Mouse (Mus musculus) embryonic fibroblast, embryonic 13.5 days (primary cell): ENCODE data around the gene Arnt. TPM values are rescaled to one million over a fixed set of nuclear protein-coding genes. Genes with fewer than 3 reads are reported as not detected.
"Not testable (repeated sequence)": the region's sequence is repeated elsewhere in the genome, so short reads cannot be mapped to it uniquely, and the experiment has no call there.

ENCODE experiments used
- H3K27ac ChIP-seq: 2 replicates; pipeline ENCODE4 v1.5.1; 2012; ENCODE audit warnings: low read length, control low read depth, inconsistent platforms; ENCODE audit not compliant: insufficient read depth
- H3K4me1 ChIP-seq: 2 replicates; pipeline ENCODE4 v1.6.1; 2011; ENCODE audit warnings: low read length; ENCODE audit not compliant: control insufficient read depth, insufficient read depth
- H3K4me3 ChIP-seq: 2 replicates; pipeline ENCODE4 v1.5.1; 2011; ENCODE audit warnings: mild to moderate bottlenecking, control low read depth, low read length; ENCODE audit not compliant: insufficient read depth
- CTCF ChIP-seq: IDR thresholded peaks from 2 replicates; pipeline ENCODE4 v1.5.1; 2011; ENCODE audit warnings: mild to moderate bottlenecking, control low read depth, low read length, moderate library complexity, borderline replicate concordance; ENCODE audit not compliant: insufficient read depth
- POLR2A ChIP-seq: IDR thresholded peaks from 2 replicates; pipeline ENCODE4 v1.6.1; 2011; ENCODE audit warnings: low read depth, mild to moderate bottlenecking, control low read depth, low read length, moderate library complexity
- polyA plus RNA-seq: library from polyadenylated mRNA; stranded (reverse); fragments of >200 nt; gene quantifications from 2 replicates; pipeline ENCODE4 v1.2.4, GENCODE M21; 2011; ENCODE audit warnings: low read depth; ENCODE audit not compliant: missing spikeins, insufficient read length

Gene Arnt
- polyA plus RNA-seq, 1 experiment: 72.1 TPM

DNA sequence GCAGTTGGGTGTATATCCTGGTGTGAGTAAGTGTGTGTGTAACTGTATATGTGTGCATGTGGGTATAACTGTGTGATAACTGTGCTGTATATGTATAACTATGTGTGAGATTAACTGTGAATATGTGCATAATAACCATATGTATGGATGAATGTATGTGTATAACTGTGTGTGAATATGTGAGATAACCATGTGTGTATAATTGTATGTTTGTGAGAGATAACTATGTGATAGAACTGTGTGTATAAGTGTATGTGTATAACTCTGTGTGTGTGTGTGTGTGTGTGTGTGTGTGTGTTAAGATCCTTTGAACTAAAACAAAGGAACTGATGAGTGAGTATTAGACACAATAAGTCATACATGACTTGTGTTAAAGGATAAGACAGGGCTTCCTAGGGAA lies 91.9 kb downstream of the Arnt start:
- H3K4me1 ChIP-seq: no peaks in the 10 kb centered on the region
- no peak overlapping the region for H3K27ac ChIP-seq
- no peak for TF ChIP-seq POLR2A
- TF ChIP-seq CTCF: no peak
- no peak overlapping the region for H3K4me3 ChIP-seq

DNA sequence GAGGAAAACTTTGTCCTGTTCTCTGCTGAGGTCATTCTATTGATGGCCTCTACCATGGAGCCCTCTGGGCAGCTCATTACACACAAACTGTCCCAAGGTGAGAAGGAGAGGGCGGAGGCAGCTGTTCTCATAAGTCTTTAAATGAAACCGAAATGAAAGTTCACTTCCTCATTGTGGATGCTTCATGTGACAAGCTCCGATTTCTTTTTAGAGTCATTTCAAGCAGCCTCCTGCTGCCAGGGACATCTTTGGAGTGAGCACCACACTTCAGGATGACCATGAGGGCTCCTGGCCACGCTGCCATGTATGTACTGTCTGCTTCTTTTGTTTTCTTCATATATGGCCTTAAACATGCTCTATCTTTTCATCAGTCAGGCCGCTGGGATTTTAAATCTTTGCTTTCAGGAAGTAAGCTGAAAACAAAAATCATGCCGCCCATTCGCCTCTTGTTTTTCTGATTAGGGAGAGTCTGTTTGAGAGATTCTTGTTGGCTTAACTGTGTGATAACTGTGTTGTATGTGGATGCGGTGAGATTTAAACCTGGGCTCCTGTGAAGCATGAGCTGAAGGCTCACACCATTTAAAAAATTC lies 92.5 kb downstream of the Arnt start, which contains the start of gene Ctss:
TSS of gene Ctss (plus strand) at position 165 of the 590 bp plus-strand sequence.
- TF ChIP-seq CTCF: no peak
- TF ChIP-seq POLR2A: no peak
- Histone ChIP-seq H3K4me1 (no peaks in the 10 kb centered on the region), H3K4me3 (no peak within 1 kb of the TSS), H3K27ac (no peak within 1 kb of the TSS)

DNA sequence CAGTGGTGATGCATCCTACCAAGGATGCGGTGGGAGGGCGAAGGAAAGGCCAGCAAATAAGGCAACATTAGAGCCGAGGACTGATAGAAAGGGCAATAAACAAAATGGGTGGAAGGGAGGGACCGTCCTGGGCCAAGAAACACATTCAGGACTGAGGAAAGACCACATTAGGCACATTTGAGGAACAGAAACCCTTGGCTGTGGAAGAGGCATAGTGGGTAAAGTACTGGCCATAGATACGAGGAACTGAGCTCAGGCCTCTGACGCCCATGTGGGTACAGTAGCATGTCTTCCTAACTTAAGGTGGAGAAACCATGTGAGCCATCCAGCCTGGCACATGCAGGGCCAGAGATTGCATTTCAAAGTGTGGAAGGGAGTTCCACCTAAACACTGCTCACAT lies 95.6 kb downstream of the Arnt start:
- TF ChIP-seq POLR2A: no peak
- TF ChIP-seq CTCF: no peak
- Histone ChIP-seq H3K27ac (no peak overlapping the region), H3K4me3 (no peak overlapping the region), H3K4me1 (no peaks in the 10 kb centered on the region)

DNA sequence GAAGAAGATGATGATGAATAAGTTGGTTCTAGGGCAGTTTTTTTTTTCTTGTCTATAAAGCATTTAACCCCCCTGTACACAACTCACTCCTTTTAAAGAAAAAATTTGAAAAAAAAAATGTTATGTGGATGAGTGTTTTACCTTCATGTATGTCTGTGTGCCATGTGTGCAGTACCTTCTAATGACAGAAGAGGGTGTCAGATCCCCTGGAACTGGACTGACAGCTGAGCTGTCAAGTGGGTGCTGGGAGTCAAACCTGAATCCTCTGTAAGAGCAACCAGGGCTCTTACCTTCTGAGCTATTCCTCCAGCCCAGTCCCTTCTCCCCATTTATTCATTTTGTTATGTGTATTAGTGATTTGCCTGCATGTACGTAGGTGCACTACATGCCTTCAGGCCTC lies 96.8 kb downstream of the Arnt start:
- no peaks in the 10 kb centered on the region for H3K4me1 ChIP-seq
- TF ChIP-seq POLR2A: no peak
- TF ChIP-seq CTCF: no peak
- no peak overlapping the region for H3K27ac ChIP-seq
- H3K4me3 ChIP-seq: no peak overlapping the region

DNA sequence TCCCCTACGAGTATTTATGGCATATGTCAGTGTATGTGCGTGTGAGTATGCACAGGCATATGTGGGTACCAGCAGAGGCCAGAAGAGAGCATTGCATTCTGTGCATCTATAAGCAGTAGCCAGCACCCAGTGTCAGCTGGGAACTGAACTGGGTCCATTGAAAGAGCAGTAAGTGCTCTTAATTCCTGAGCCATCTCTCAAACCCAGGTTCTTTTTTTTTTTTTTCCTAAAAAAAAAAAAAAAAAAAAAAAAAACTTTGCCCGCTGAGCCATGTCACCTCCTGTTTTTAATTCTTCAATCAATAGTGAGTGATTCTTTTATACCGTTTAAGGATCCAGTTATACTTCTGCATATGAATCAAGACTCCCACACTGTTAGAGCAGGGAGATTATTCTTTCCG lies 99.2 kb downstream of the Arnt start:
- Histone ChIP-seq H3K4me1 (no peaks in the 10 kb centered on the region), H3K4me3 (no peak overlapping the region), H3K27ac (no peak overlapping the region)
- no peak for TF ChIP-seq POLR2A
- no peak for TF ChIP-seq CTCF

DNA sequence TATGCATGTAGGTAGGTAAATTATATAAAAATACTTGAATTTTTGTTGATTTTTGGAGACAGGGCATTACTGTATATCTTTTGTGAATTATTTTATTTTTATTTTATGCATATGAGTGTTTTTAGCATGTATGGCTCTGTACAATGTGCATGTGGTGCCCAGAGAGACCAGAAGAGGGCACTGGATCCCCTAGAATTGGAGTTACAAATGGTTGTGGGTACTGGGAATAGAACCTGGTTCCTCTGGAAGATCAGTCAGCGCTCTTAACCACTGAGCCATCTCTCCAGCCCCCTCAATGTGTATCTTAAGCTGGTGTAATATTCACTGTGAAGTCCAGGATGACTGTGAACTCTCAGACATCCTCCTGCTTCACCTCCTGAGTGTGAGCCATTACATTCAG lies 100.7 kb downstream of the Arnt start:
- no peak for TF ChIP-seq CTCF
- no peak for TF ChIP-seq POLR2A
- Histone ChIP-seq H3K27ac (no peak overlapping the region), H3K4me3 (no peak overlapping the region), H3K4me1 (no peaks in the 10 kb centered on the region)

DNA sequence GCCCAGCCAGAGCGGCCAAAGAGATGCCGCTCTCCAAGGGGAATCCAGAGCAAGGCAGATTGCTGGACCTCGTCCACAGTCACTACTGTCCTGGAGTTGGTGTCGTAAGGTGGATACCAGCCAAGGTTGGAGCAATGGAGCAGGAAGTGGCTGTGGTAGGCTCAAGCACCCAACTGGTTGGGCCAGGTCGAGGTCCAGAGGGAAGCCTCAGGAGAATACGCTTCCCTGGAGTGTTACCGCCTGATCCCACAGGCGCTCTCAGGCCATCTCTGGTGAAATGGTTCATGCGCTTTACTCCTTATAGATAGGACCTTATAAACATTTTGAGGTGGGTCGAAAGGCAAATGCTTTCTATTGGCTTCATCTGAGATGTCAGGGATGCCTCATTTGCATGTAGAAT lies 104.7 kb downstream of the Arnt start:
- TF ChIP-seq CTCF (no peak), POLR2A (no peak)
- Histone ChIP-seq H3K27ac (no peak overlapping the region), H3K4me1 (no peaks in the 10 kb centered on the region), H3K4me3 (no peak overlapping the region)

DNA sequence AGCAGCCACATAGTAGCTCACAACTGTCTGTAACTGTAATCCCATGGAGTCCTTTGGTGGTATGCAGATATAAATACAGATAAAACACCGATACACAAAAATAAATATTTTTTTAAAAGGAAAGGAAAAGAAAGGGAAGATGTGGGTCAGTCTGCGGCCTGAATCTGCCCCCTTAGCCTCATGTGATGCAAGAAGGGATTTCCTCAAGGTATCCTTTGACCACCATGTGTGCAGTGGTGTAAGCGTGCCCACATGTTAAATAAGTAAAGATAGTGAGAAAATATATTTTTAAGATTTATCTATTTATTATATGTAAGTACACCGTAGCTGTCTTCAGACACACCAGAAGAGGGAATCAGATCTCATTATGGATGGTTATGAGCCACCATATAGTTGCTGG lies 105.6 kb downstream of the Arnt start:
- no peak overlapping the region for H3K4me3 ChIP-seq
- no peaks in the 10 kb centered on the region for H3K4me1 ChIP-seq
- no peak overlapping the region for H3K27ac ChIP-seq
- TF ChIP-seq CTCF (no peak), POLR2A (no peak)

DNA sequence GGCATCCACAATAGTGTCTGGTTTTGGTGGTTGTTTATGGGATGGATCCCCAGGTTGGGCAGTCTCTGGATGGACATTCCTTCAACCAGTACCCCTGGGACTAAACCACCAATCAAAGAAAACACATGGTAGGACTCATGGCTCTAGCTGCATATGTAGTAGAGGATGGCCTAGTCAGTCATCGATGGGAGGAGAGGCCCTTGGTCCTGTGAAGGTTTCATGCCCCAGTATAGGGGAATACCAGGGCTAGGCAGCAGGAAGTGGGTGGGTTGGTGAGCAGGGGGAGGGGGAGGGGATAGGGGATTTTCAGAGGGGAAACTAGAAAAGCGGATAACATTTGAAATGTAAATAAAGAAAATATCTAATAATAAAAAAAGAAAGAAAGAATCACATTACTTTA lies 107.0 kb downstream of the Arnt start:
- H3K27ac ChIP-seq, H3K4me3 ChIP-seq, H3K4me1 ChIP-seq: not testable (repeated sequence)

DNA sequence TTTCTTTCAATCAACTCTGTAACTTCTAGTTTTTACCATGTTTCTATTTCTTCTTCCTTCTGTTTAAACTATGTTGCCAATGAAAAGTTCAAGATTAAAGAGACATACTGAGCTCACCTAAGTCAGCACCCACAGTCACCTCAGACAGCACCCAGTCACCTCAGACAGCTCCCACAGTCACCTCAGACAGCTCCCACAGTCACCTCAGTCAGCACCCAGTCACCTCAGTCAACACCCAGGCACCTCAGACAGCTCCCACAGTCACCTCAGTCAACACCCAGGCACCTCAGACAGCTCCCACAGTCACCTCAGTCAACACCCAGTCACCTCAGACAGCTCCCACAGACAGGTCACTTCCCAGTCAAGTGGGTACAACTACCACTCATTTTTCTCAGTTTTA lies 108.0 kb downstream of the Arnt start:
- TF ChIP-seq POLR2A (no peak), CTCF (no peak)
- no peak overlapping the region for H3K4me3 ChIP-seq
- no peaks in the 10 kb centered on the region for H3K4me1 ChIP-seq
- no peak overlapping the region for H3K27ac ChIP-seq

DNA sequence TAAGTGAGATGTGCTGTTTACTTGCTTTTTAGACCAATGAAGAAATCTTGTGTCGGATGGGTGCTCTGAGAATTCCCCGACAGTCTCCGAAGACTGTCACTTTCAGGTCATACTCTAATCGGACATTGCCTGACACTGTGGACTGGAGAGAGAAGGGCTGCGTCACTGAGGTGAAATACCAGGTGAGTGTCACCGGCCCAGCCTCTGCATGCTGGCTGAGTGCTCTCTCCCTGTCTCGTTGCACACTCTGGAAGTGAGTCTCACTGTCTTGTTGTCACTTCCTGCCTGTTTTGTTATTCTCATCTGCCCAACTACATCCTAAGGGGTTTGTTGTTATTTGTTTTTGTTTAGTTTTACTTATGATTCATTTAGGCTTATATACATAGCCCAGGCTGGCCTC lies 108.8 kb downstream of the Arnt start:
- no peak for TF ChIP-seq POLR2A
- TF ChIP-seq CTCF: no peak
- Histone ChIP-seq H3K27ac (no peak overlapping the region), H3K4me1 (no peaks in the 10 kb centered on the region), H3K4me3 (no peak overlapping the region)

Other genes starting within 250 kb of the Arnt start
- 16.1 and 22.7 TPM in 2 replicates for gene Gabpb2, start 216.5 kb upstream of the Arnt start, polyA plus RNA-seq
- gene Cdc42se1, start 205.7 kb upstream of the Arnt start, polyA plus RNA-seq: 65.4 and 67.4 TPM in 2 replicates
- 33.0 and 44.0 TPM in 2 replicates for gene Mllt11, start 202.2 kb upstream of the Arnt start, polyA plus RNA-seq
- not detected in 2 replicates for gene Gm128, start 192.8 kb upstream of the Arnt start, polyA plus RNA-seq
- gene Bnipl, start 183.2 kb upstream of the Arnt start, polyA plus RNA-seq: not detected in 2 replicates
- gene Mindy1, start 153.0 kb upstream of the Arnt start, polyA plus RNA-seq: 25.5 and 26.9 TPM in 2 replicates
- 22.2 and 22.9 TPM in 2 replicates for gene Prune1, start 152.3 kb upstream of the Arnt start, polyA plus RNA-seq
- gene Anxa9, start 127.2 kb upstream of the Arnt start, polyA plus RNA-seq: 0.79 and 1.2 TPM in 2 replicates
- gene Cers2, start 119.6 kb upstream of the Arnt start, polyA plus RNA-seq: 159 and 178 TPM in 2 replicates
- 28.6 and 34.3 TPM in 2 replicates for gene Setdb1, start 77.2 kb upstream of the Arnt start, polyA plus RNA-seq
- gene 4930558C23Rik, start 31.5 kb upstream of the Arnt start, polyA plus RNA-seq: not detected in 2 replicates
- gene Ctsk, start 64.9 kb downstream of the Arnt start, polyA plus RNA-seq: 60.5 and 72.7 TPM in 2 replicates
- gene Ctss, start 92.4 kb downstream of the Arnt start, polyA plus RNA-seq: 0.60 and 5.1 TPM in 2 replicates
- not detected in 2 replicates for gene Hormad1, start 125.3 kb downstream of the Arnt start, polyA plus RNA-seq
- 20.7 and 27.6 TPM in 2 replicates for gene Golph3l, start 154.5 kb downstream of the Arnt start, polyA plus RNA-seq
- gene Ensa, start 190.6 kb downstream of the Arnt start, polyA plus RNA-seq: 71.5 and 86.4 TPM in 2 replicates
- gene Mcl1, start 224.4 kb downstream of the Arnt start, polyA plus RNA-seq: 109 and 118 TPM in 2 replicates